Mouse (Mus musculus) MEL (cell line): Measurements from ENCODE around the gene Dydc2. TPM values are rescaled to one million over a fixed set of nuclear protein-coding genes. Genes with fewer than 3 reads are reported as not detected.

Experiments used
- BHLHE40 ChIP-seq: IDR thresholded peaks from 2 replicates; pipeline ENCODE4 v1.6.1; 2012; ENCODE audit warnings: low read depth, mild to moderate bottlenecking, inconsistent platforms, low read length, improper control_type of control experiment, borderline replicate concordance
- CHD1 ChIP-seq: IDR thresholded peaks from 2 replicates; pipeline ENCODE4 v1.6.1; 2012; ENCODE audit warnings: low read depth, mild to moderate bottlenecking, inconsistent platforms, low read length, improper control_type of control experiment
- CHD2 ChIP-seq: IDR thresholded peaks from 2 replicates; pipeline ENCODE4 v1.6.1; 2011; ENCODE audit warnings: low read length, improper control_type of control experiment
- E2F4 ChIP-seq: IDR thresholded peaks from 2 replicates; pipeline ENCODE4 v1.6.1; 2011; ENCODE audit warnings: low read depth, low read length, improper control_type of control experiment, borderline replicate concordance
- ELF1 ChIP-seq: IDR thresholded peaks from 2 replicates; pipeline ENCODE4 v1.6.1; 2014; ENCODE audit warnings: low read depth, mild to moderate bottlenecking, inconsistent platforms, low read length, improper control_type of control experiment, moderate library complexity
- ETS1 ChIP-seq: IDR thresholded peaks from 2 replicates; pipeline ENCODE4 v1.6.1; 2012; ENCODE audit warnings: low read depth, mild to moderate bottlenecking, inconsistent platforms, low read length, improper control_type of control experiment, moderate library complexity
- GABPA ChIP-seq: IDR thresholded peaks from 2 replicates; pipeline ENCODE4 v1.6.1; 2012; ENCODE audit warnings: low read depth, mild to moderate bottlenecking, inconsistent platforms, low read length, improper control_type of control experiment, moderate library complexity
- GATA1 ChIP-seq: IDR thresholded peaks from 2 replicates; pipeline ENCODE4 v1.6.1; 2011; ENCODE audit warnings: low read depth, low read length, improper control_type of control experiment
- MAFK ChIP-seq: IDR thresholded peaks from 2 replicates; pipeline ENCODE4 v1.6.1; 2011; ENCODE audit warnings: low read depth, mild to moderate bottlenecking, low read length, improper control_type of control experiment, borderline replicate concordance
- MAX ChIP-seq: IDR thresholded peaks from 2 replicates; pipeline ENCODE4 v1.6.1; 2011; ENCODE audit warnings: low read length, improper control_type of control experiment
- MAZ ChIP-seq: IDR thresholded peaks from 2 replicates; pipeline ENCODE4 v1.6.1; 2012; ENCODE audit warnings: low read depth, mild to moderate bottlenecking, inconsistent platforms, low read length, improper control_type of control experiment
- MXI1 ChIP-seq: IDR thresholded peaks from 2 replicates; pipeline ENCODE4 v1.6.1; 2011; ENCODE audit warnings: mild to moderate bottlenecking, low read depth, low read length, improper control_type of control experiment
- MYB ChIP-seq: IDR thresholded peaks from 2 replicates; pipeline ENCODE4 v1.6.1; 2011; ENCODE audit warnings: mild to moderate bottlenecking, low read depth, low read length, improper control_type of control experiment
- MYC ChIP-seq: IDR thresholded peaks from 2 replicates; pipeline ENCODE4 v1.6.1; 2011; ENCODE audit warnings: low read depth, mild to moderate bottlenecking, low read length, improper control_type of control experiment, moderate library complexity
- NELFE ChIP-seq: IDR thresholded peaks from 2 replicates; pipeline ENCODE4 v1.6.1; 2011; ENCODE audit warnings: low read depth, low read length, improper control_type of control experiment
- NRF1 ChIP-seq: IDR thresholded peaks from 2 replicates; pipeline ENCODE4 v1.6.1; 2014; ENCODE audit warnings: low read depth, mild to moderate bottlenecking, inconsistent platforms, low read length, improper control_type of control experiment, moderate library complexity; ENCODE audit not compliant: poor library complexity, insufficient read depth, severe bottlenecking
- POLR2AphosphoS2 ChIP-seq: IDR thresholded peaks from 2 replicates; pipeline ENCODE4 v1.6.1; 2011; ENCODE audit warnings: low read length, improper control_type of control experiment
- RAD21 ChIP-seq: IDR thresholded peaks from 2 replicates; pipeline ENCODE4 v1.6.1; 2011; ENCODE audit warnings: mild to moderate bottlenecking, low read depth, low read length, improper control_type of control experiment
- SIN3A ChIP-seq: IDR thresholded peaks from 2 replicates; pipeline ENCODE4 v1.6.1; 2012; ENCODE audit warnings: low read length, improper control_type of control experiment, inconsistent platforms
- TAL1 ChIP-seq: IDR thresholded peaks from 2 replicates; pipeline ENCODE4 v1.6.1; 2012; ENCODE audit warnings: mild to moderate bottlenecking, inconsistent platforms, low read length, moderate library complexity, mixed read lengths
- USF1 ChIP-seq: IDR thresholded peaks from 2 replicates; pipeline ENCODE4 v1.6.1; 2014; ENCODE audit warnings: low read depth, mild to moderate bottlenecking, inconsistent platforms, low read length, improper control_type of control experiment, moderate library complexity
- USF2 ChIP-seq, 2 experiments: IDR thresholded peaks; 2 replicates each; pipeline ENCODE4 v1.6.1; 2011 to 2012; ENCODE audit warnings: improper control_type of control experiment in 2 of 2, low read length in 2 of 2, borderline replicate concordance in 1 of 2, inconsistent platforms in 1 of 2, low read depth in 1 of 2, mild to moderate bottlenecking in 1 of 2; ENCODE audit not compliant: insufficient read depth in 1 of 2
- ZNF384 ChIP-seq: IDR thresholded peaks from 2 replicates; pipeline ENCODE4 v1.6.1; 2012; ENCODE audit warnings: low read depth, mild to moderate bottlenecking, inconsistent platforms, low read length, improper control_type of control experiment
- polyA plus RNA-seq, 2 experiments: library from polyadenylated mRNA; stranded (reverse) in 1 of 2; unstranded in 1 of 2; fragments of >175 nt in 1 of 2; fragments of >200 nt in 1 of 2; gene quantifications; 2 replicates each; pipeline versions ENCODE4 v1.2.1 to v1.2.4; 2012; ENCODE audit warnings: low replicate concordance in 2 of 2, low read depth in 1 of 2; ENCODE audit not compliant: insufficient read length in 2 of 2, insufficient read depth in 1 of 2, missing spikeins in 1 of 2
- total RNA-seq: library from RNA; depleted of rRNA; stranded (reverse); fragments of 300-350 nt; gene quantifications from 2 replicates; pipeline ENCODE4 v1.2.3, GENCODE M21; 2012

Dydc2 gene
- total and polyA plus RNA-seq, 3 experiments: not detected

- TF ChIP-seq POLR2AphosphoS2 (peak; percentile 78; the same call in 1 of the 2 replicates), BHLHE40 (peak; percentile 97), RAD21 (no peak), MXI1 (peak; percentile 96), MYC (0 out of 2 replicates have a peak, but pooled peaks have one; percentile 45), ETS1 (peak; percentile 47; the same call in 1 of the 2 replicates), GATA1 (no peak), MAFK (no peak), NRF1 (peak; percentile 97), CHD2 (no peak), ELF1 (no peak), SIN3A (peak; percentile 80), ZNF384 (no peak), USF1 (peak; percentile 92), TAL1 (no peak), MAZ (0 out of 2 replicates have a peak, but pooled peaks have one; percentile 18), GABPA (no peak), E2F4 (no peak), NELFE (peak; percentile 80), MYB (no peak), MAX (peak; percentile 82), USF2 (IDR thresholded peaks at IDR 0.05; ENCODE audit: borderline replicate concordance in 1 of 2, insufficient read depth in 1 of 2, low read depth in 1 of 2, low read length in 2 of 2) (peak in 1 of 2 experiments; percentile 39; a peak in 1 of 4 replicates), CHD1 (no peak)
Measured at GRCm38 (mm10) chr14:41013630-41014613, 55.1 kb downstream of the Dydc2 start, which contains the start of gene Fam213a (continued).
